Mouse (Mus musculus) liver, postnatal 0 days (tissue): Measurements from ENCODE around the gene Aph1c.

ENCODE experiments used
- CTCF ChIP-seq: sonication (generic); IDR thresholded peaks from 2 replicates; pipeline ENCODE4 v1.5.1; 2016; ENCODE audit warnings: antibody characterized with exemption, low read depth
- EP300 ChIP-seq: IDR thresholded peaks from 2 replicates; pipeline ENCODE4 v1.6.1; 2016; ENCODE audit warnings: antibody characterized with exemption, low read depth, mild to moderate bottlenecking

DNA sequence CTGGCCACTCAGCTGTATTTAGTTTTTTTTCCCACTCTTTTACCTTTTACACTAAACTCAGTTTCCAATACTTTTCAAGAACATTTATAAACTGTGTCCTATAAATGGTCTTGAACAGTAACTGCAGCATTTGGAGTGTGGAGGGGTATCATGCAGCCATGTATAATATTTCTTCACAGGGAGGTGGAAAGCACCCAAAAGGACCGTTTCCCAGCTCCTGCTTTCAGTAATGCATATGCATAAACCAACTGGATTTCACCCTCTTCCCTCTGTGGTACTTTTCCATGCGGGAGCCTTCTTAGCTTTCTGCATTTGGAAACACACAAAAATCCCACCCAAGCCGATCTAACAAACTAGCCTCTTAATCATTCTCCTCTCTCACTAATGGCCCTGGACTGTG is 30.2 kb upstream of the Aph1c start:
- TF ChIP-seq CTCF: 0 out of 2 replicates have a peak, but pooled peaks have one; percentile 8
- TF ChIP-seq EP300: no peak
